Mouse (Mus musculus) urinary bladder, adult 2 months (tissue): ENCODE data around the gene Tesc. TPM values are rescaled to one million over a fixed set of nuclear protein-coding genes. Genes with fewer than 3 reads are reported as not detected.
A peak's percentile ranks its signal among the peaks of the same experiment; 100 is the strongest.

ENCODE experiments used
- DNase-seq: peaks from one replicate; pipeline ENCODE4 v3.0.0; 2022; ENCODE audit warnings: low spot score
- polyA plus RNA-seq: library from polyadenylated mRNA; depleted of rRNA; stranded (reverse); fragments of >200 nt; gene quantifications from 2 replicates; pipeline ENCODE4 v1.2.3, GENCODE M21; 2012

Gene Tesc
- polyA plus RNA-seq, 1 experiment = 1.5 TPM

GRCm38 (mm10) chr5:118044907-118045306 lies 17.4 kb downstream of the Tesc start:
- DNase-seq = no peak

GRCm38 (mm10) chr5:118045385-118045784 lies 17.8 kb downstream of the Tesc start:
- no peak for DNase-seq

GRCm38 (mm10) chr5:118047091-118047757 lies 19.7 kb downstream of the Tesc start:
- no peak for DNase-seq

- DNase-seq = no peak
Observed at GRCm38 (mm10) chr5:118048412-118048811, 20.9 kb downstream of the Tesc start.

GRCm38 (mm10) chr5:118048928-118049327 lies 21.4 kb downstream of the Tesc start:
- no peak for DNase-seq

GRCm38 (mm10) chr5:118050743-118051142 lies 23.2 kb downstream of the Tesc start:
- no peak for DNase-seq

- no peak for DNase-seq
Observed at GRCm38 (mm10) chr5:118051981-118052662, 24.6 kb downstream of the Tesc start.

GRCm38 (mm10) chr5:118053205-118053604 lies 25.7 kb downstream of the Tesc start:
- no peak for DNase-seq

- DNase-seq = no peak
Observed at GRCm38 (mm10) chr5:118057508-118058111, 30.1 kb downstream of the Tesc start.

GRCm38 (mm10) chr5:118058858-118059257 lies 31.3 kb downstream of the Tesc start:
- DNase-seq = no peak

- DNase-seq = no peak
Observed at GRCm38 (mm10) chr5:118059646-118060045, 32.1 kb downstream of the Tesc start.

- DNase-seq = no peak
Observed at GRCm38 (mm10) chr5:118061391-118061790, 33.8 kb downstream of the Tesc start.

- DNase-seq = no peak
Observed at GRCm38 (mm10) chr5:118063181-118063621, 35.7 kb downstream of the Tesc start.

- no peak for DNase-seq
Observed at GRCm38 (mm10) chr5:118064284-118064901, 36.9 kb downstream of the Tesc start.

GRCm38 (mm10) chr5:118065516-118066255 lies 38.1 kb downstream of the Tesc start:
- DNase-seq = no peak

- peak; percentile 62 for DNase-seq
Observed at GRCm38 (mm10) chr5:118066828-118067227, 39.3 kb downstream of the Tesc start.

- DNase-seq = no peak
Observed at GRCm38 (mm10) chr5:118067572-118067971, 40.0 kb downstream of the Tesc start.

- DNase-seq = no peak
Observed at GRCm38 (mm10) chr5:118067984-118068494, 40.5 kb downstream of the Tesc start.

GRCm38 (mm10) chr5:118069315-118069714 lies 41.8 kb downstream of the Tesc start:
- DNase-seq = peak; percentile 37

GRCm38 (mm10) chr5:118071766-118072165 lies 44.2 kb downstream of the Tesc start:
- no peak for DNase-seq

GRCm38 (mm10) chr5:118073213-118073773 lies 45.8 kb downstream of the Tesc start:
- DNase-seq = no peak
